Mouse (Mus musculus) heart, embryonic 13.5 days (tissue): Measurements from ENCODE around the gene Zzef1. TPM values are rescaled to one million over a fixed set of nuclear protein-coding genes. Genes with fewer than 3 reads are reported as not detected.

Experiments used
- ATAC-seq: fragments of 200-750 bp; cut with Nextera tagmentation; 2 replicates; pipeline ENCODE4 v1.8.0; 2017; ENCODE audit warnings: moderate TSS enrichment; ENCODE audit not compliant: insufficient number of reproducible peaks, low FRiP score, low TSS enrichment; ENCODE audit errors: extremely low read depth
- H3K27ac ChIP-seq: fragments of 300-500 bp; sonication (generic); replicated peaks from 2 replicates; pipeline ENCODE4 v1.5.1; 2015; ENCODE audit warnings: moderate library complexity, mild to moderate bottlenecking, inconsistent platforms
- H3K27me3 ChIP-seq: fragments of 300-500 bp; sonication (generic); replicated peaks from 2 replicates; pipeline ENCODE4 v1.6.1; 2015; ENCODE audit warnings: mild to moderate bottlenecking, inconsistent platforms
- H3K36me3 ChIP-seq: fragments of 300-500 bp; sonication (generic); 2 replicates; pipeline ENCODE4 v1.6.1; 2015; ENCODE audit warnings: mild to moderate bottlenecking, inconsistent platforms
- H3K4me1 ChIP-seq: fragments of 300-500 bp; sonication (generic); 2 replicates; pipeline ENCODE4 v1.6.1; 2015; ENCODE audit warnings: inconsistent platforms
- H3K4me2 ChIP-seq: fragments of 300-500 bp; sonication (generic); 2 replicates; pipeline ENCODE4 v1.6.1; 2015; ENCODE audit warnings: inconsistent platforms, mild to moderate bottlenecking, moderate library complexity
- H3K4me3 ChIP-seq: fragments of 300-500 bp; sonication (generic); 2 replicates; pipeline ENCODE4 v1.5.1; 2015; ENCODE audit warnings: moderate library complexity, mild to moderate bottlenecking, inconsistent platforms
- H3K9ac ChIP-seq: fragments of 300-500 bp; sonication (generic); 2 replicates; pipeline ENCODE4 v1.6.1; 2015; ENCODE audit warnings: inconsistent platforms, mild to moderate bottlenecking, moderate library complexity
- H3K9me3 ChIP-seq: fragments of 300-500 bp; sonication (generic); 2 replicates; pipeline ENCODE4 v1.6.1; 2016; ENCODE audit warnings: inconsistent platforms
- WGBS: fragments of 180-500 bp; shearing (Covaris S2); methylation state at CpG from one replicate; pipeline ENCODE4 v1.1.7; 2015; ENCODE audit warnings: mixed read lengths; 5-methylcytosine and 5-hydroxymethylcytosine counted together
- polyA plus RNA-seq: library from polyadenylated mRNA; unstranded; fragments of >200 nt; fragmentation: Nextera tagmentation; extraction: Ambion mirVana; gene quantifications from 2 replicates; pipeline ENCODE4 v1.2.1, GENCODE M21; 2015

Zzef1 gene
- polyA plus RNA-seq, 1 experiment from 2014 or later: 5.9 TPM

DNA sequence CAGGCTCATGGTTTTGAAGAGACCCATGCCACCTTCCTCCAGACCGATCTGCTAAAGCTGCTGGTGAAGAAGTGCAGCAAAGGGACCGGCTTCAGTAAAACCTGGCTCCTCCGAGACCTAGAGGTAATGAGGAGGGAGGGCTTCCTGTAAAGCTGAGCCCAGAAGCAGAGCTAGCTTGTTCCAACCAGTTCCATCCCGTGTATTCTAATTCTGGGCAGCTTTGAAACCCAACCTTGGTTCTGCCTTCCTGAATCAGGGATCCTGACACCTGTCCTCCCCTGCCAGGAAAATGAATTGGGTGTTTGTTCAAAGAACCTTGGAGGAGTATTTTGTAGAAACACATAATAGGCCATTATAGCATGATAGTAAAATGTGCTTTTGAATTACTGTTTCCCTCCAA is 112.4 kb downstream of the Zzef1 start:
- Histone ChIP-seq H3K4me3 (no peak overlapping the region), H3K36me3 (peaks cover 94% of the 10 kb centered on the region)
- WGBS: 80% methylated on average over 4 of the region's 4 CpGs

DNA sequence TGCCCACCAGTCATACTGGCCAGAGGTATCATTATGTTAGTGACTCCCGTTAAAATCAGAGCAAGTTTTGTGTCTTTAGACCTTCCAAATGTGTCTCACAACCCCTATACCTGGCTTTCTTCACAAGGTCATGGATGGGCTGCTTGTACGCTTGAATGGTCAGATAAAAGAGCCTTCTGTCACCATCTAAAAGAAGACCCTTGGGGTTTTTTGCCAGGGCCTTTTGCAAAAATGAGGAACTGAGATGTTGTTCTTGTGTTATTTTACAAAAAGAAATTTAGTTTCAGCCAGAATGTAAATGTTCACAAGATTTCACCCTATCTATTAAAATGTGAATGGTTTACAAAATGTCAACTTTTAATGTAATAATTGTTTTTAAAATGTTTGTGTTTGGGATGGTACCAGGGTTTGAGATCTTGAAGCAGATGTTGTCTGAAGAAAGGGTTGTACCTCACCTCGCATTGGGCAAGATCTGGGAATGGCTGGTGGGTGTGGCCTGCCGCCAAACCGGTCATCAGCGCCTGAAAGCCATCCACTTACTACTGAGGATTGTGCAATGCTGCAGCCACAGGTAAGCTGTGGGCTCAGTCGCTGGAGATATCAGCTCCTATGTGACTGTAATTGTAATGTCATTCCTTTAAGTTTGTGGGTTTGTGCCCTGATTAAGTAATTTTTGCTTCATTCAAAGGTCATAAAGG is 121.4 kb downstream of the Zzef1 start:
- no peak for ATAC-seq
- Histone ChIP-seq H3K36me3 (peaks cover 93% of the 10 kb centered on the region), H3K9me3 (no peaks in the 10 kb centered on the region), H3K4me1 (peaks cover 5% of the 10 kb centered on the region), H3K27ac (no peak overlapping the region), H3K4me3 (no peak overlapping the region), H3K4me2 (no peak overlapping the region), H3K9ac (no peak overlapping the region), H3K27me3 (no peaks in the 10 kb centered on the region)
- WGBS: 72% methylated on average over 7 of the region's 7 CpGs

More for the DNA sequence above, 112.4 kb downstream of the Zzef1 start:
- no peak overlapping the region for H3K9ac ChIP-seq
- H3K4me2 ChIP-seq: no peak overlapping the region
- H3K27me3 ChIP-seq: no peaks in the 10 kb centered on the region
- no peaks in the 10 kb centered on the region for H3K9me3 ChIP-seq
- H3K27ac ChIP-seq: no peak overlapping the region
- no peak for ATAC-seq
- peaks cover 5% of the 10 kb centered on the region for H3K4me1 ChIP-seq

DNA sequence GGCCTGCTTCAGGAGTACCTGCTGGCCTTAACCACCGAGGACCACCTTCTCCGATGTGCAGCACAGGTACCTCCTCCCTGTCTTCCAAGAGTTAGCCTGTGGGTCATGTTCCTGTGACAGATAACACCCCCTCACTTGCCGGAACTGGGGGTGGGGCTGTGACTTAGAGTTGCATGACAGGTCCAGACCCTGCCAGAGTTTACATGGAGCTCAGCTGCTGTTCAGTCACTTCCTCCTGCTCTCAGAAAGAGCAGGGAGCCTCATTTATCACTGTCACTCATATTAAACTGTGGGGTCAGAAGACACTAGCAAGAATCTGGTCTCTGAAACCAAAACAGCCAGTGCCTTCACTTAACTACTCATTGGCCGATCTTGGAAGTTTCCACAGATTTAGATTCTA is 127.1 kb downstream of the Zzef1 start:
- Histone ChIP-seq H3K9me3 (no peaks in the 10 kb centered on the region), H3K4me2 (no peak overlapping the region), H3K27ac (0 out of 2 replicates have a peak overlapping the region, but pooled peaks have one; percentile 12), H3K9ac (0 out of 2 replicates have a peak overlapping the region, but pooled peaks have one; percentile 33), H3K4me1 (peaks cover 14% of the 10 kb centered on the region), H3K27me3 (no peaks in the 10 kb centered on the region), H3K4me3 (no peak overlapping the region), H3K36me3 (peaks cover 78% of the 10 kb centered on the region)
- ATAC-seq: no peak
- 35% methylated on average over 4 of the region's 4 CpGs for WGBS

- Histone ChIP-seq H3K9ac (no peak overlapping the region), H3K27me3 (no peaks in the 10 kb centered on the region), H3K9me3 (no peaks in the 10 kb centered on the region), H3K4me3 (no peak overlapping the region), H3K27ac (no peak overlapping the region), H3K36me3 (peaks cover 66% of the 10 kb centered on the region), H3K4me2 (no peak overlapping the region), H3K4me1 (peaks cover 14% of the 10 kb centered on the region)
- ATAC-seq: no peak
- 38% methylated on average over 1 of the region's 1 CpGs for WGBS
Measured at GRCm38 (mm10) chr11:72924458-72924857, 128.4 kb downstream of the Zzef1 start.

GRCm38 (mm10) chr11:72925067-72925466 is 129.0 kb downstream of the Zzef1 start:
- WGBS: 53% methylated on average over 2 of the region's 2 CpGs

GRCm38 (mm10) chr11:72926226-72926890 is 130.3 kb downstream of the Zzef1 start:
- Histone ChIP-seq H3K36me3 (peaks cover 47% of the 10 kb centered on the region), H3K9me3 (no peaks in the 10 kb centered on the region), H3K4me1 (peaks cover 14% of the 10 kb centered on the region), H3K9ac (no peak overlapping the region), H3K4me2 (no peak overlapping the region), H3K27me3 (no peaks in the 10 kb centered on the region), H3K4me3 (no peak overlapping the region), H3K27ac (no peak overlapping the region)
- no peak for ATAC-seq
- WGBS: 49% methylated on average over 13 of the region's 13 CpGs

More at GRCm38 (mm10) chr11:72925067-72925466, 129.0 kb downstream of the Zzef1 start:
- peaks cover 14% of the 10 kb centered on the region for H3K4me1 ChIP-seq
- no peak for ATAC-seq
- peaks cover 60% of the 10 kb centered on the region for H3K36me3 ChIP-seq
- H3K27ac ChIP-seq: no peak overlapping the region
- H3K27me3 ChIP-seq: no peaks in the 10 kb centered on the region
- H3K4me3 ChIP-seq: no peak overlapping the region
- no peak overlapping the region for H3K4me2 ChIP-seq
- no peak overlapping the region for H3K9ac ChIP-seq
- H3K9me3 ChIP-seq: no peaks in the 10 kb centered on the region

DNA sequence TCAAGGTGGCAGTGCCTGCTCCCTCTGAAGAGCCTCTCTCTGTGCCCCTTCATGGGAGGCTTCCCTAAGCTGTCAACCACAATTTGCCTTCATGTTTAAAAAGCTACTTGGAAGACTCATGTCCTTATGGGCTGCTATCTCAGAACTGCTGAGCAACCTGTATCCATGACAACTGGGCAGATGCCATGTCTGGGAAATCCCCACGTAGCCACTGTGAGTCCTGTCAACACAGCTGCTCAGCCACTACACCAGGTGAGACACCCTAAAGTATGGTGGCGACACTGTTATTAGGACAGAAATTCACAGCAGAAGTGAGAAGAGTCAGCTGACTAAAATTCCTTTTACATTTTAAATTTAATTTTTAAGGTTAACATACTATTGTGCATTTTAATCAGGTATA is 132.5 kb downstream of the Zzef1 start:
- Histone ChIP-seq H3K9me3 (no peaks in the 10 kb centered on the region), H3K4me3 (no peak overlapping the region), H3K27ac (no peak overlapping the region), H3K4me1 (0 out of 2 replicates have a peak, but pooled peaks cover 6% of the 10 kb centered on the region), H3K36me3 (peaks cover 31% of the 10 kb centered on the region), H3K4me2 (no peak overlapping the region), H3K9ac (no peak overlapping the region), H3K27me3 (no peaks in the 10 kb centered on the region)
- 54% methylated on average over 2 of the region's 2 CpGs for WGBS
- no peak for ATAC-seq

DNA sequence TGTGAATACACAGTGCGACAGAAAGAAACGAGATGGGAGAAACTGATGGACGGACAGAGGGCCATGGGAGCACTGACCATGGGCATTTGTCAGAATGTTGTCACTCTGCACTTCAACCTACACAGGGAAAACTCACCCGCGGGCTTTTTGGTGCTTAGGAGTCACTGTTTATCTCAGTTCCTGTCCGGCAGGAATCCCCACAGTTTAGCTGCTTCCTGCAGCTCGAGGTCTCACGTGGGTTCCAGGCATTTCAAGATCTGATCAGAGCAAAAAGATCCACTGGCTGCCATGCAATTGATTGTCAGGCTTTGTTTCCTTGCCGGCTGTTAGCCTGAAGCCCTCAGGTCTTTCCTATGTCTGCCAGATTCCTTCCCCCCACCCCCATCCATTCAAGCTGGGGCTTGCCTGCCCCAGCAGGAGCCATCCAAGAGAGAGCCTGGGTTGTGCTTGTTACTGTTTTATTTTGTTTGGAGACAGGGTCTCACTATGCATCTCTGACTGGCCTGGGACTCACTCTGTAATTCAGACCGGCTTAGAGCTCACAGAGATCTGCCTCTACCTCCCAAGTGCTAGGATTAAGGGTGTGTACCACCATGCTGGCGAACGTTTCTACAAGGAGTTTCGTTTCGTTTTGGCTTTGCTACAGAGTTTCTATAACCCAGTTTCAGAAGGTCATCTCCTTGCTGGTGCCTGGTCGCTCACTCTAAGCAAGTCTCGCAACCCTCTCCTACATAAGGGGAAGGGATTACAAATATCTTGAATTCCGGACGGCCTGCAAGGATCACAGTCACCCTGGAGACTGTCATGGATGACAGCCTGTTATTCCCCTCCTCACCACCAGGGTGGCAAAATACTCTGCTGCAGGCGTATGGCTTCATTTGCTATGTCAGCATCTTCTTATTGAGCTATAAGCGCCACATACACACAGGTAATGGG is 144.4 kb downstream of the Zzef1 start:
- Histone ChIP-seq H3K4me2 (peak overlapping the region; percentile 63), H3K4me1 (peaks cover 18% of the 10 kb centered on the region), H3K9ac (peak overlapping the region; percentile 67), H3K9me3 (no peaks in the 10 kb centered on the region), H3K4me3 (peak overlapping the region; percentile 52), H3K36me3 (no peaks in the 10 kb centered on the region), H3K27me3 (peaks cover 26% of the 10 kb centered on the region), H3K27ac (no peak overlapping the region; the same call in 1 of the 2 replicates)
- WGBS: 27% methylated on average over 20 of the region's 20 CpGs
- ATAC-seq: no peak

DNA sequence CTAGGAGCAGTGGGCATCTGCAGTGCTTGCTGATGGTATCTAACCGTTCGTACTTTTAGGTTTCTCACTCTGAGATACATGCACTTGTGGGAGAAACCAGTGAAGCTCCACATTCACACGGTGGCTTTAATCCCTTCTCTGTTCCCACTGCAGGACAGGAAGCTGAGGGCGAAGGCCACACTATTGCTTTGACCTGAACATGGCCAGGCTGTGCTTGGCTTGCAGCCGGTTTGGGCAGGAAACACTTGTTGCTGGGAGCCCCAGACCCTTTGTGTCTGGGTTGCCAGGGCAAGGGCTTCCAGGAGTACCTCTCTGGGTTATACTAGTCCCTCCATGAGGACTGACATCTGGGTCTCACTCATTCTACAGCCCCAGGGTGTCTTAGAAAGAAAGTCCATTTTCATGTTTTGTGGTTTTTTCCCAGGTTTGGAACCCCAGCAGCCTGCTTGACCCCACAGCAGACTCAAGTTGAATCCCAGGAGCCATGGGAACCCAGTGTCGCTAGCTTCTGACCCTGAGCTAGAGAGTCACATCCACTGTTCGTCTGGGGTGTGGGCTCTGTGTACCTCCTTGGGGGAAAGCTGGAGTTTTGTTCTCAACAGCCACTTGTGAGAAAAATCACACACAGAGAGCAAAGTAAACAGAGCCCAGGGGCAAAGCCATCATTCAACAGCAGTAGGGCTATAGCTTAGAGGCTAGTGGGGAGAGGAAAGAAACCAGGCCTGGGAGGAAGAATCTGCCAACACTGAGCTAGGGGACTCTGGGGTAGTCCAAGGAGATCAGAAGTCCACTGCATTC is 149.2 kb downstream of the Zzef1 start:
- peak overlapping the region; percentile 19; the same call in 1 of the 2 replicates for H3K9ac ChIP-seq
- H3K27ac ChIP-seq: peak overlapping the region; percentile 65
- no peak for ATAC-seq
- H3K9me3 ChIP-seq: peaks cover 5% of the 10 kb centered on the region; the same call in 1 of the 2 replicates
- H3K4me2 ChIP-seq: no peak overlapping the region
- peaks cover 32% of the 10 kb centered on the region for H3K4me1 ChIP-seq
- H3K36me3 ChIP-seq: no peaks in the 10 kb centered on the region
- no peak overlapping the region for H3K4me3 ChIP-seq
- WGBS: 48% methylated on average over 7 of the region's 7 CpGs
- peaks cover 25% of the 10 kb centered on the region for H3K27me3 ChIP-seq

DNA sequence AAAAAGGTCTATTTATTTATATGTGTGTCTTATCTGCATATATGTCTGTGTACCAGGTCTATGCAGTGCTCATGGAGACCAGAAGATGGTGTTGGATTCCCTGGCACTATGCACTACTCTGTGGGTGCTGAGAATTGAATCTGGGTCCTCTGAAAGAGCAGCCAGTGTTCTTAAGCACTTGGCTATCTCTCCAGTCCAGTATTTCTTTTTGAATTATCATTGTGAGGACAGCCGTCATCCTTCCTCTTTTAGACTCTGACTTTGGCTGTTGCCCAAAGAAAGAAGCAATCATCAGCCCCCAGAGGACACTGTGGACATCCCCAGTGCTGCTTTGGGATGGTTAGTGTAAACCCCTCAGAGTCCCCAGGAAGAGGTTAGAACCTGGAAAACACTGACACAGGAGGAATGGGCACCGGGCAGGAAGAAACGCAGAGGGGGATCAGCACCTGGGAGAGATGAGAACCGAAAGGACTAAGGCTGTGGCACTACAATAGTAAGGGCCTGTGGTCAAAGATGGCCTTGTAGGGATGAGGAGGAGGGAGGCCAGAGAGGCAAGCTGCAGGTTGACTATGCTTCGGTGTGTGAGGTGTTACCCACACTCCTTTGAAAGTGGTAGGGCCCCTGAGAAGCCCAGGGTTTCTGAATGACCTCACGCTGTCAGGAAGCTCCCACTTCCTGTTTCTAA is 150.0 kb downstream of the Zzef1 start:
- Histone ChIP-seq H3K4me1 (peaks cover 30% of the 10 kb centered on the region), H3K36me3 (no peaks in the 10 kb centered on the region), H3K9ac (no peak overlapping the region), H3K4me3 (no peak overlapping the region), H3K27me3 (peaks cover 25% of the 10 kb centered on the region), H3K27ac (peak overlapping the region; percentile 65), H3K9me3 (peaks cover 6% of the 10 kb centered on the region; the same call in 1 of the 2 replicates), H3K4me2 (peak overlapping the region; percentile 31)
- no peak for ATAC-seq
- WGBS: 19% methylated on average over 6 of the region's 6 CpGs
